Mouse (Mus musculus) lung, embryonic 14.5 days (tissue): ENCODE measurements around the gene Grn. TPM values are rescaled to one million over a fixed set of nuclear protein-coding genes. Genes with fewer than 3 reads are reported as not detected.

Source experiments
- ATAC-seq: fragments of 200-750 bp; cut with Nextera tagmentation; 2 replicates; pipeline ENCODE4 v1.8.0; 2017; ENCODE audit warnings: mild to moderate bottlenecking, moderate TSS enrichment, moderate library complexity; ENCODE audit not compliant: insufficient read depth
- DNase-seq: peaks from one replicate; pipeline ENCODE4 v3.0.0-alpha.2; 2015
- H3K27ac ChIP-seq: fragments of 300-500 bp; sonication (generic); 2 replicates; pipeline ENCODE4 v1.5.1; 2014; ENCODE audit warnings: low read depth, mild to moderate bottlenecking, moderate library complexity
- H3K27me3 ChIP-seq: fragments of 300-500 bp; sonication (generic); 2 replicates; pipeline ENCODE4 v1.6.1; 2014; ENCODE audit warnings: low read length, control low read depth; ENCODE audit not compliant: insufficient read depth
- H3K36me3 ChIP-seq: fragments of 300-500 bp; sonication (generic); 2 replicates; pipeline ENCODE4 v1.6.1; 2014; ENCODE audit warnings: control low read depth; ENCODE audit not compliant: insufficient read depth
- H3K4me1 ChIP-seq: fragments of 300-500 bp; sonication (generic); 2 replicates; pipeline ENCODE4 v1.6.1; 2014; ENCODE audit warnings: antibody characterized with exemption, control low read depth; ENCODE audit not compliant: insufficient read depth
- H3K4me2 ChIP-seq: fragments of 300-500 bp; sonication (generic); 2 replicates; pipeline ENCODE4 v1.6.1; 2014; ENCODE audit warnings: mild to moderate bottlenecking
- H3K4me3 ChIP-seq: fragments of 300-500 bp; sonication (generic); 2 replicates; pipeline ENCODE4 v1.5.1; 2014; ENCODE audit warnings: low read depth, low read length
- H3K9ac ChIP-seq: fragments of 300-500 bp; sonication (generic); 2 replicates; pipeline ENCODE4 v1.6.1; 2014
- H3K9me3 ChIP-seq: fragments of 300-500 bp; sonication (generic); 2 replicates; pipeline ENCODE4 v1.6.1; 2016; ENCODE audit warnings: low read depth, low read length, control low read depth
- CTCF ChIP-seq: IDR thresholded peaks from 2 replicates; pipeline ENCODE4 v1.5.1; 2016; ENCODE audit warnings: antibody characterized with exemption, low read depth
- WGBS: fragments of 180-500 bp; shearing (Covaris S2); extraction: QIAGEN DNeasy Blood & Tissue Kit; methylation state at CpG from one replicate; pipeline ENCODE4 v1.1.7; 2014; 5-methylcytosine and 5-hydroxymethylcytosine counted together
- polyA plus RNA-seq: library from polyadenylated mRNA; unstranded; fragments of >200 nt; fragmentation: Nextera tagmentation; extraction: Ambion mirVana; gene quantifications from 2 replicates; pipeline ENCODE4 v1.2.1, GENCODE M21; 2014

Gene Grn
- polyA plus RNA-seq, 1 experiment from 2014 or later: 113 TPM

- no peak for TF ChIP-seq CTCF
Observed at GRCm38 (mm10) chr11:102445264-102445890, 15.3 kb downstream of the Grn start.

GRCm38 (mm10) chr11:102445891-102446361 is 15.8 kb downstream of the Grn start:
- Histone ChIP-seq H3K36me3 (peaks cover 27% of the 10 kb centered on the region), H3K9me3 (no peaks in the 10 kb centered on the region), H3K4me2 (peak overlapping the region; percentile 69), H3K4me1 (peaks cover 26% of the 10 kb centered on the region), H3K27me3 (peaks cover 5% of the 10 kb centered on the region; the same call in 1 of the 2 replicates), H3K27ac (peak overlapping the region; percentile 91), H3K4me3 (peak overlapping the region; percentile 93), H3K9ac (peak overlapping the region; percentile 96)
- ATAC-seq: peak; percentile 29; the same call in 1 of the 2 replicates
- WGBS: 5% methylated on average over 7 of the region's 7 CpGs
- TF ChIP-seq CTCF: no peak
- DNase-seq: peak; percentile 94

More at GRCm38 (mm10) chr11:102445264-102445890, 15.3 kb downstream of the Grn start:
- peak overlapping the region; percentile 91 for H3K27ac ChIP-seq
- H3K36me3 ChIP-seq: peaks cover 33% of the 10 kb centered on the region
- peak overlapping the region; percentile 69 for H3K4me2 ChIP-seq
- ATAC-seq (peak; percentile 29; the same call in 1 of the 2 replicates), DNase-seq (no peak)
- WGBS: 13% methylated on average over 10 of the region's 10 CpGs
- peaks cover 5% of the 10 kb centered on the region; the same call in 1 of the 2 replicates for H3K27me3 ChIP-seq
- H3K9me3 ChIP-seq: no peaks in the 10 kb centered on the region
- H3K4me3 ChIP-seq: peak overlapping the region; percentile 93
- H3K4me1 ChIP-seq: peaks cover 26% of the 10 kb centered on the region
- H3K9ac ChIP-seq: no peak overlapping the region

GRCm38 (mm10) chr11:102446581-102447461 is 16.7 kb downstream of the Grn start:
- peak; percentile 52 for DNase-seq
- Histone ChIP-seq H3K9me3 (no peaks in the 10 kb centered on the region), H3K36me3 (peaks cover 20% of the 10 kb centered on the region), H3K4me3 (peak overlapping the region; percentile 93), H3K27me3 (peaks cover 5% of the 10 kb centered on the region; the same call in 1 of the 2 replicates), H3K27ac (peak overlapping the region; percentile 91), H3K9ac (peak overlapping the region; percentile 96), H3K4me1 (peaks cover 26% of the 10 kb centered on the region), H3K4me2 (peak overlapping the region; percentile 69)
- under 1% methylated on average over 45 of the region's 49 CpGs for WGBS
- peak; percentile 48 for ATAC-seq
- TF ChIP-seq CTCF: no peak

- Histone ChIP-seq H3K9ac (peak within 1 kb of the TSS; percentile 96), H3K4me1 (peaks cover 26% of the 10 kb centered on the region), H3K36me3 (peaks cover 14% of the 10 kb centered on the region), H3K4me2 (peak within 1 kb of the TSS; percentile 69), H3K4me3 (peak within 1 kb of the TSS; percentile 93), H3K9me3 (no peaks in the 10 kb centered on the region), H3K27ac (peak within 1 kb of the TSS; percentile 91), H3K27me3 (peaks cover 5% of the 10 kb centered on the region; the same call in 1 of the 2 replicates)
- TF ChIP-seq CTCF: peak; percentile 46
- ATAC-seq (peak; percentile 74), DNase-seq (peak; percentile 92)
- WGBS: under 1% methylated on average over 35 of the region's 40 CpGs
Observed at GRCm38 (mm10) chr11:102447497-102447896, 17.4 kb downstream of the Grn start, which contains the start of gene Fam171a2. Gene Fam171a2 (minus strand): TSS chr11:102447682.

GRCm38 (mm10) chr11:102448327-102448726 is 18.2 kb downstream of the Grn start:
- no peak for DNase-seq

GRCm38 (mm10) chr11:102449043-102450008 is 19.2 kb downstream of the Grn start:
- DNase-seq: no peak
- WGBS: 36% methylated on average over 17 of the region's 17 CpGs
- TF ChIP-seq CTCF: no peak

More at GRCm38 (mm10) chr11:102448327-102448726, 18.2 kb downstream of the Grn start:
- ATAC-seq: no peak
- WGBS: 14% methylated on average over 8 of the region's 8 CpGs
- Histone ChIP-seq H3K27ac (no peak overlapping the region), H3K4me3 (no peak overlapping the region), H3K9ac (no peak overlapping the region), H3K36me3 (peaks cover 8% of the 10 kb centered on the region; the same call in 1 of the 2 replicates), H3K9me3 (no peaks in the 10 kb centered on the region), H3K4me2 (peak overlapping the region; percentile 5; the same call in 1 of the 2 replicates), H3K4me1 (peaks cover 29% of the 10 kb centered on the region), H3K27me3 (peaks cover 5% of the 10 kb centered on the region; the same call in 1 of the 2 replicates)
- TF ChIP-seq CTCF: no peak

More at GRCm38 (mm10) chr11:102449043-102450008, 19.2 kb downstream of the Grn start:
- Histone ChIP-seq H3K9ac (no peak overlapping the region), H3K36me3 (no peaks in the 10 kb centered on the region), H3K27ac (no peak overlapping the region), H3K4me1 (peaks cover 28% of the 10 kb centered on the region), H3K4me2 (no peak overlapping the region), H3K27me3 (peaks cover 5% of the 10 kb centered on the region; the same call in 1 of the 2 replicates), H3K4me3 (no peak overlapping the region), H3K9me3 (no peaks in the 10 kb centered on the region)
- ATAC-seq: no peak
